Mouse (Mus musculus): Measurements from ENCODE around the gene Mrpl52.

Gene Mrpl52

DNA sequence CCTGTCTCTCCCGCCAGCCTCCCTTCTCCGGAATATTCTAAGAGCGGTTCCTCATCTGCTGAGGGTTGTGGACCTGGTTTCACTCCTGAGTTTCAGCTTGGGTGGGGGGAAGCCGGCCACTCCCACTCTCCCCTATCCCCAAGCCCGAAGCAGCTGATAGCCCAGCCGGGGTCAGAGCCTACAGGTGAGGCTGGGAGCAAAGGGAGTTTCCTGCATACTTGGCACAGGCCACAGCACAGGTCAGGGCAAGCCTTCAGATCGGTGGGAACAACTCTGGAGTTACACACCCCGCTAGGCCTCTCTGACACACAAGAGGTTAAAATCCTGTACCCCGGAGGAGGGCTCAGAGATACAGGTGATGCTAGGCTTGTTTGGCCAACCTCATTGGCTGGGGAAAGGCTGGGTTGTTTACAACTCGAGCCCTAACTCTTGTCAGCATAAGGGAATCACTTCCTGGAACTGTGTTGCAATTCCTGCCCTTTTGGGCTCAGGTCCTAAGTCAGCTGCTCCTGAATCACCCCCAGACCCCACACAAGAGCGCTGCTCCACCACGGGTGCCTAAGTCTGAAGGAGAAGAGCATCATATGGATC lies 7.3 kb downstream of the Mrpl52 start:
- no peak for DNase-seq

GRCm38 (mm10) chr14:54435194-54435918 lies 8.6 kb downstream of the Mrpl52 start:
- no peak for DNase-seq

- no peak for DNase-seq
These were observed 12.4 kb downstream of the Mrpl52 start for GRCm38 (mm10) chr14:54439155-54439554.

GRCm38 (mm10) chr14:54439610-54440009 lies 12.9 kb downstream of the Mrpl52 start:
- DNase-seq = no peak

GRCm38 (mm10) chr14:54440538-54440937 lies 13.8 kb downstream of the Mrpl52 start:
- DNase-seq = no peak

- DNase-seq = no peak
These were observed 14.7 kb downstream of the Mrpl52 start for GRCm38 (mm10) chr14:54441365-54441764.

- DNase-seq = no peak
These were observed 15.8 kb downstream of the Mrpl52 start for GRCm38 (mm10) chr14:54442548-54442947.

DNA sequence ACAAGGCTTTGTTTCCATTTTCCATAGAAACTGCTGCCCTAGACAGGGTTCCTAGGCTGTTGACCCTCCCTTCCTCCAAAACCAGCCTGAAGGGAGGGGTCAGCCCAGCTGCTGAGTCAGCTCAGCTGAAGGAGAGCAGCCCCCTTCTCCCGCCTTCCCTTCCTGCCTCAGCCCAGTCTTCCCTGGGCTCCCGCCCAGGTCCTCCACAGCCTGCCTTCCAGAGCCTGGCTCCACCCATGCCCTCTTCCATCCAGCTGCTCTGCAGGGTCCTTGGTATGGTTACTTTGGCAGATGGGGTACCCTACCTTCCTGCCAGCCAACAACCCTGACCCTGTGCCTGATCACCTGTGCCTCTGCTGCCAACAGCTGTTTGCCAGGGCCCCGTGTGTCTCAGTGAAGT lies 16.5 kb downstream of the Mrpl52 start:
- no peak for DNase-seq

DNA sequence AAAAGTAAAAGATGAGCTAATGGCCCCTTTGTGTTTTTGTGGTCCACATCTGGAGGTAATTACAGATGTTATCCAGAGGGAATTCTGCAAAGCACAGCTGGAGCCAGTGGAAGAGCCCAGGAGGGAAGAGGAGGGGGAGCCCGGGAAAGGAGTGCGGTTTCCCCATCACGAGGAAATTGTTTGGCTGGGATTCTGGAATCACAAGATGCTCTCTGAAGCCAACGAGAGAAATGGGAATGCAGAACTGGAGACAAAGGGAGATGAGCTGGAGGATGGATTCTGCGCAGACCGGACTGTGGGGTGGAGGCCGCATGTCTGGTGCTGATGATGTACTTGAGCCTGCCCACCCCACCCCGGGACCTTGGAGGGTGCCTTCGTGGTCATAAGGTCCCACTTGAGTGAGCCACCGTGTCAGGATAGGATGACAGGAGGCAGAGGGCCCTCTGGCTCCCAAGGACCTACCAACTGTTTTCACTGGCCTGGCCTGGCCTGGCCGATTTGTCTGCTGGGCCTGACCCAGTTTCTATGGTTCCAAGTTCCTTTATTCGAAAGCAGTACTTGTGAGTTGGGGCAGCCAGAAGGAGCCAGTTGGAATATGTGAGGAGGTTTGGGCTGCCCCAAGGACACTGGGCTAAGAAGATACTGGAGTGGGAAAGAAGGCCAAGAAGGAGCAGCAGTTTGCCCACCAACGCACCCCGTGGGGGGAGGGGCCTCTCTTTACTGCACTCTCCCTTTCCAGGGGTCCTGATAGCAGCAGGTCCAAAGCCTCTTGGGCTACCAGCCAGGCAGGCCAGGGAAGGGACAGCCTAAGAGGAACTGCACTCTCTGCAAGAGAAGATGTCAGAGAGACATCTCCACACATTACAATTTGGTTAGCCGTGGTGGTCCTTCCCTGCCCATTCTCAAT lies 17.3 kb downstream of the Mrpl52 start:
- DNase-seq = no peak

- DNase-seq = no peak
These were observed 18.8 kb downstream of the Mrpl52 start for GRCm38 (mm10) chr14:54445476-54445875.

DNA sequence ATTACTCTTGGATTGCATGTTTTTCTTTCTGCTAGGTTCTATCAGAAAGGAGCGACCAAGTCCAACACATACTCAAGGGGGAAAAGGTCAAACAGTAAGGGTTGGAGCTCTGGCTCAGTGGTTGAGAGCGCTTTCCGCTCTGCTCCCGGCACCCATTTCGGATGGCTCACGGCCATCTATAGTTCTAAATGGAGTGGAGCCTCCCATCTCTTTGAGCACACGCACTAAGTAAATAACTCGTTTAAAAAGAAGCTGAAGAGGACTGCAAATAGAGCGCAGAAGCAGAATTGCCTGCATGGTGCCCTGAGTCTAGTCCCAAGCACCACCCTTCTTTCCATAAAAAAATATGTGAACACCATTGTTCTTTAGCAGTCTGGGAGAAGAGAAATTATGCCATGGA lies 26.9 kb downstream of the Mrpl52 start:
- DNase-seq = no peak

GRCm38 (mm10) chr14:54454669-54455528 lies 28.2 kb downstream of the Mrpl52 start:
- DNase-seq = no peak

- no peak for DNase-seq
These were observed 31.3 kb downstream of the Mrpl52 start for GRCm38 (mm10) chr14:54457907-54458569.

GRCm38 (mm10) chr14:54462146-54462545 lies 35.4 kb downstream of the Mrpl52 start:
- no peak for DNase-seq

- no peak for DNase-seq
These were observed 36.6 kb downstream of the Mrpl52 start for GRCm38 (mm10) chr14:54463108-54463958.

DNA sequence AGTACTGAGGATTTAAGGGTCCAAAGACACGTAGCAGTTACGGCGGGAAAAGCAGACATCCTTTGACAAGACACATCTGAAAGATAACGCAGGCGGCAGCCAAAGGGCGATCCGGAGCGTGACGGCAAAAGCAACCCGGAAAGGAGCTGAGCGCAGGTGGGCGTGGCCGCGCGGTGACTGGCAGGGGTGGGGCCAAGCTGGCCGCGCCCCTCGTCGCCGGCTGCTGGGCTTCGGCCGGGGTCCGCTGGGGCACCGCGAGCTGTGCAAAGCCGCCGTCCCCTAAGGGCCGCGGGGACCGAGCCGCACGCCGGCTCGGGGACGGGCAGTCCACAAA lies 37.2 kb downstream of the Mrpl52 start, which contains the start of gene Lrp10:
Lrp10 (plus strand) TSS at position 179 of the 334 bp plus-strand sequence.
- peak; percentile 81 for DNase-seq

GRCm38 (mm10) chr14:54464293-54465005 lies 37.7 kb downstream of the Mrpl52 start:
- DNase-seq = peak; percentile 44

GRCm38 (mm10) chr14:54471467-54471866 lies 44.8 kb downstream of the Mrpl52 start:
- DNase-seq = no peak

DNA sequence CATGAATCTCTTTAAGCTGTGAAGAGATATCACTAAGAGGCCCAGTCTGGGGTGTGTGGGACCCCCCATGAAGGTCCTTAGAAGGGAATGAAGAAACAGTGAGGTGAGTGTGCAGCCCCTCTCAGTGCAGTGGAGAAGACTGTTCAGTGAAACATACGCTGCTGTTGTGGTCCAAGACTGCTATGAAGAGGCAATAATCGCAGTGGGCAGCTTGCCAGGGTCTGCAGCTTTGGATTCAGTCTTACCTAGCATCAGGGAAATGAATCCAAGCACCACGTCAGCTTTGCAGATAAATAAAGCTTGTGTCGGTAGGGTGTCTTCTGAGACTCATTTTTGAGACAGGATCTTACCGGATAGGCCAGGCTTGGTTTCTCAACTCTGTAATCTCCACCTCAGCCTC lies 46.0 kb downstream of the Mrpl52 start:
- no peak for DNase-seq

- DNase-seq = no peak
These were observed 48.0 kb downstream of the Mrpl52 start for GRCm38 (mm10) chr14:54474744-54475143.

All from layer of hippocampus, adult 9-11 months (tissue).